Comparison of ENCODE assay signal across 23 mouse cellular contexts in genomic region chr7:130047293-130048034, GRCm38 (mm10).
DNase-seq lines count a peak whose midpoint lies in the region; ATAC-seq lines count a peak whose summit lies in the region.
"Had no signal": no experiment of that assay in that cellular context is flagged by ENCODE, and none has a peak within 500 bp of the region (broad histone marks: within the 10 kb centered on the region; RNA-seq: fewer than 3 reads in every experiment).

No protein-coding gene starts in this region.

- WGBS in forebrain, embryonic 11.5 days: 41% methylated on average over 11 of the region's 11 CpGs
- 46% methylated on average over 11 of the region's 11 CpGs for WGBS in forebrain, embryonic 15.5 days
- WGBS in midbrain, embryonic 10.5 days: 42% methylated on average over 11 of the region's 11 CpGs
- WGBS in midbrain, embryonic 13.5 days: 35% methylated on average over 11 of the region's 11 CpGs
- WGBS in liver, embryonic 12.5 days (ENCODE audit: insufficient replicate concordance): 62% methylated on average over 11 of the region's 11 CpGs

- no peak overlapping the region for H3K4me2 ChIP-seq in forebrain, embryonic 11.5 days (ENCODE audit: low read depth, low read length, severe bottlenecking)
- no peak overlapping the region for H3K4me2 ChIP-seq in forebrain, embryonic 15.5 days (replicated peaks)
- H3K4me2 ChIP-seq in midbrain, embryonic 13.5 days (replicated peaks): no peak overlapping the region
- no peak overlapping the region for H3K4me2 ChIP-seq in liver, embryonic 12.5 days
- H3K4me2 ChIP-seq: heart, embryonic 12.5 days had no signal

- H3K9me3 ChIP-seq in forebrain, embryonic 11.5 days (ENCODE audit: control insufficient read depth, low read length): no peaks in the 10 kb centered on the region
- H3K9me3 ChIP-seq in forebrain, embryonic 15.5 days: no peaks in the 10 kb centered on the region
- H3K9me3 ChIP-seq in midbrain, embryonic 10.5 days (replicated peaks): no peaks in the 10 kb centered on the region
- H3K9me3 ChIP-seq in midbrain, embryonic 13.5 days: no peaks in the 10 kb centered on the region
- no peaks in the 10 kb centered on the region for H3K9me3 ChIP-seq in liver, embryonic 12.5 days (replicated peaks)
- H3K9me3 ChIP-seq: heart, embryonic 12.5 days had no signal

- H3K27me3 ChIP-seq in forebrain, embryonic 11.5 days (ENCODE audit: control insufficient read depth, insufficient read depth, low read length): peaks cover 14% of the 10 kb centered on the region
- no peaks in the 10 kb centered on the region for H3K27me3 ChIP-seq in forebrain, embryonic 15.5 days
- peaks cover 59% of the 10 kb centered on the region for H3K27me3 ChIP-seq in midbrain, embryonic 10.5 days (ENCODE audit: low read depth, poor library complexity, severe bottlenecking)
- H3K27me3 ChIP-seq in midbrain, embryonic 13.5 days: peaks cover 11% of the 10 kb centered on the region
- H3K27me3 ChIP-seq in liver, embryonic 12.5 days (replicated peaks): no peaks in the 10 kb centered on the region
- H3K27me3 ChIP-seq: heart, embryonic 12.5 days had no signal

- H3K27ac ChIP-seq in forebrain, embryonic 11.5 days (ENCODE audit: low read depth, low read length): no peak overlapping the region
- H3K27ac ChIP-seq in forebrain, embryonic 15.5 days (replicated peaks): no peak overlapping the region
- peak overlapping the region; percentile 77 for H3K27ac ChIP-seq in midbrain, embryonic 10.5 days (replicated peaks)
- no peak overlapping the region for H3K27ac ChIP-seq in midbrain, embryonic 13.5 days
- H3K27ac ChIP-seq in liver, embryonic 12.5 days: peak overlapping the region; percentile 40; the same call in 1 of the 2 replicates
- H3K27ac ChIP-seq: liver, embryonic 14.5 days had no signal

- H3K4me3 ChIP-seq in forebrain, embryonic 11.5 days (ENCODE audit: low read depth, low read length): no peak overlapping the region
- H3K4me3 ChIP-seq in forebrain, embryonic 15.5 days: no peak overlapping the region
- H3K4me3 ChIP-seq in midbrain, embryonic 10.5 days: no peak overlapping the region
- no peak overlapping the region for H3K4me3 ChIP-seq in midbrain, embryonic 13.5 days (replicated peaks)
- H3K4me3 ChIP-seq in liver, embryonic 12.5 days: no peak overlapping the region
- H3K4me3 ChIP-seq: erythroblast, embryonic 14.5 days; heart, embryonic 12.5 days had no signal

- H3K36me3 ChIP-seq in forebrain, embryonic 11.5 days (ENCODE audit: control insufficient read depth, insufficient read depth, low read length): no peaks in the 10 kb centered on the region
- H3K36me3 ChIP-seq in forebrain, embryonic 15.5 days: no peaks in the 10 kb centered on the region
- H3K36me3 ChIP-seq in midbrain, embryonic 10.5 days: no peaks in the 10 kb centered on the region
- H3K36me3 ChIP-seq in midbrain, embryonic 13.5 days: no peaks in the 10 kb centered on the region
- H3K36me3 ChIP-seq in liver, embryonic 12.5 days: no peaks in the 10 kb centered on the region
- H3K36me3 ChIP-seq: G1E; heart, embryonic 12.5 days had no signal

- ATAC-seq in forebrain, embryonic 11.5 days (replicated peaks; ENCODE audit: low FRiP score): no peak
- ATAC-seq in forebrain, embryonic 15.5 days (replicated peaks): no peak
- no peak for ATAC-seq in midbrain, embryonic 13.5 days
- no peak for ATAC-seq in liver, embryonic 12.5 days
- ATAC-seq: activated CD4-positive, CD25-positive, alpha-beta regulatory T cell, adult 4 months; CD4-positive, CD25-positive, alpha-beta regulatory T cell, adult 4 months; forebrain, postnatal 0 days; hindbrain, embryonic 16.5 days had no signal

- H3K4me1 ChIP-seq in forebrain, embryonic 11.5 days (replicated peaks; ENCODE audit: control insufficient read depth, insufficient read depth, low read length): peaks cover 9% of the 10 kb centered on the region; the same call in 1 of the 2 replicates
- H3K4me1 ChIP-seq in forebrain, embryonic 15.5 days: no peaks in the 10 kb centered on the region
- peaks cover 78% of the 10 kb centered on the region for H3K4me1 ChIP-seq in midbrain, embryonic 10.5 days
- peaks cover 11% of the 10 kb centered on the region; the same call in 1 of the 2 replicates for H3K4me1 ChIP-seq in midbrain, embryonic 13.5 days (replicated peaks)
- no peaks in the 10 kb centered on the region for H3K4me1 ChIP-seq in liver, embryonic 12.5 days

- DNase-seq in forebrain, embryonic 11.5 days (ENCODE audit: low spot score): peak; percentile 23
- DNase-seq in midbrain, embryonic 10.5 days (ENCODE audit: low spot score): no peak
- no peak for DNase-seq in lung, postnatal 4 days
- DNase-seq in adrenal gland, adult 2 months: no peak
- DNase-seq in right cerebral cortex, postnatal 14 days: no peak
- DNase-seq: cerebellum, adult 18-20 months; cerebellum, postnatal 25 days; forebrain, postnatal 0 days; heart, postnatal 36 days; kidney, postnatal 10 days; lung, postnatal 10 days; retina, postnatal 1 day; thymus, postnatal 36 days had no signal

- no peak overlapping the region for H3K9ac ChIP-seq in forebrain, embryonic 11.5 days (ENCODE audit: low read length)
- H3K9ac ChIP-seq in forebrain, embryonic 15.5 days (replicated peaks): no peak overlapping the region
- no peak overlapping the region for H3K9ac ChIP-seq in midbrain, embryonic 13.5 days (replicated peaks)
- H3K9ac ChIP-seq in liver, embryonic 12.5 days: no peak overlapping the region
- H3K9ac ChIP-seq: forebrain, postnatal 0 days; heart, embryonic 12.5 days; liver, embryonic 14.5 days had no signal

Comparison
In these comparisons a context has a peak if more than half of its experiments do, and no peak if none do; other contexts are left out.
1. H3K27ac ChIP-seq: peak in midbrain, embryonic 10.5 days (single experiment) and liver, embryonic 12.5 days (single experiment); none in forebrain, embryonic 11.5 days (single experiment), forebrain, embryonic 15.5 days (single experiment) and midbrain, embryonic 13.5 days (single experiment).